Mouse (Mus musculus) left cerebral cortex, adult 2 months (tissue): ENCODE results near the gene Ankrd10. TPM values are rescaled to one million over a fixed set of nuclear protein-coding genes. Genes with fewer than 3 reads are reported as not detected.
"Not testable (repeated sequence)": the region's sequence is repeated elsewhere in the genome, so short reads cannot be mapped to it uniquely, and the experiment has no call there.

Experiments
- DNase-seq, 2 experiments: peaks; one replicate each; pipeline ENCODE4 v3.0.0; 2021 to 2022; ENCODE audit warnings: low spot score in 2 of 2, mixed read lengths in 1 of 2; ENCODE audit errors: extremely low spot score in 1 of 2
- H3K27ac ChIP-seq: fragments of 200-600 bp; 2 replicates; pipeline ENCODE4 v1.8.1; 2022
- H3K4me3 ChIP-seq: fragments of 200-600 bp; 2 replicates; pipeline ENCODE4 v1.8.1; 2022
- CTCF ChIP-seq: fragments of 200-600 bp; IDR thresholded peaks from 2 replicates; pipeline ENCODE4 v1.8.1; 2022; ENCODE audit warnings: antibody characterized with exemption, mild to moderate bottlenecking, moderate library complexity
- intact Hi-C: fragments of 180-260 bp; cut with DNase I; formaldehyde crosslinking; loops from one replicate; pipeline ENCODE4 v1.15.1; 2025
- long read RNA-seq, 2 experiments: library from polyadenylated mRNA; stranded (forward); transcript quantifications; one replicate each; pipeline ENCODE4 v2.0.0; 2021; ENCODE audit warnings: borderline mapping rate in 2 of 2
- total RNA-seq, 2 experiments: library from RNA; stranded (reverse); gene quantifications; 2 replicates each; pipeline ENCODE4 v1.2.3; 2021

Gene Ankrd10
- total RNA-seq = 10 to 100 TPM; 51.5 to 60.0 TPM
- long read RNA-seq, experiment 1, full-length matches to known transcripts = 15 of 36 reads
- long read RNA-seq, experiment 1, partial matches to known transcripts = 8 of 36 reads
- long read RNA-seq, experiment 1, other reads (novel, unspliced or antisense) = 13 of 36 reads
- long read RNA-seq, experiment 2, full-length matches to known transcripts = 12 of 25 reads
- long read RNA-seq, experiment 2, partial matches to known transcripts = 10 of 25 reads
- long read RNA-seq, experiment 2, other reads (novel, unspliced or antisense) = 3 of 25 reads

DNA sequence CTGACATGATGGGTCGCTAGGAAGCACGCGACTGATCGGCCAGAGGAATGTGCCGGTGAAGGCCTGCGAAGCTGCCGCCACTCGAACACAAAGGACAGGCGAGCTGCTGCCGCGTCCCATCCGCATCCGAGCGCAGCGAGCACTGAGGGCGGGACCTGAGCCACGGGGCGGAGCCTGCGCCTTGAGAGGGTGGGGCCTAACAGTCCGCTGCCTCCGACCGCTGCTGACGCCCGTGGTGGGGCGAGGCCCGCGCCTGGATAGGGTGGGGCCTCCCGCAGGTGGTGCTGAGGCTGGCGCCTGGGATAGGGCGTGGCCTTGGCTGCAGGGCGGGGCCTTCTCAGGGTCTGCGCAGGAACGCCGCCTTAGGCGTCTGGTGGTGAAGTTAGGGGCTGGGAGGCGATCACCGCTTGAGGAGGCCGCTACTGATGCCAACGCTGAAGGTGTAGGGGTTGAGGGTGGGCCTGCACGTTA lies at the start of gene Ankrd10:
Gene Ankrd10 (minus strand): TSS at position 147 of the 471 bp plus-strand sequence.
- peak within 1 kb of the TSS; percentile 100 for H3K4me3 ChIP-seq
- H3K27ac ChIP-seq = peak within 1 kb of the TSS; percentile 96
- DNase-seq = peak; percentile 94 to 96
- no peak for TF ChIP-seq CTCF
- intact Hi-C loops = loop anchor here (1.0 to 5.0 kb wide), 3 partner anchors 67 to 91 kb away; partner anchors contain the start of genes 1700016D06Rik, Arhgef7 and Ing1

DNA sequence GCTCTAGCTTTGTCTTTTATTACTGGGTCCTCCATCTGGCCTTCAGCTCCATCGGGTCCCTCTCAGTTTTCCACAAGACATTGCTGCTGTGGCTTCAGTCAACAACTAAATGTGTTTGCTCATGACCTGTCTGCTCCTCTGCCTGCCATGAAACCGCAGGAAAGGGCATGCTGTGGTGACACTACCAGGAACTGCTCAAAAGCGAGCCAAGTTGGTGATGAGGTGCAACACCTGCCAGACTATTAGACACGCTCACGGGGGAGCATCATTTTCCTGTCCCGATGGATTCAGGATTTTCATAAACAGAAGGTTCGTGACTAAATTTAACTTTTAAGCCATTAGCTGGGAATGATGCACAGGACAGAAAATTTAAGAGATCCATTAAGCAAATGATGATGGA lies 49.0 kb upstream of the Ankrd10 start:
- Histone ChIP-seq H3K4me3 (no peak overlapping the region), H3K27ac (no peak overlapping the region)
- DNase-seq = no peak
- intact Hi-C loops = no loop called here
- no peak for TF ChIP-seq CTCF

DNA sequence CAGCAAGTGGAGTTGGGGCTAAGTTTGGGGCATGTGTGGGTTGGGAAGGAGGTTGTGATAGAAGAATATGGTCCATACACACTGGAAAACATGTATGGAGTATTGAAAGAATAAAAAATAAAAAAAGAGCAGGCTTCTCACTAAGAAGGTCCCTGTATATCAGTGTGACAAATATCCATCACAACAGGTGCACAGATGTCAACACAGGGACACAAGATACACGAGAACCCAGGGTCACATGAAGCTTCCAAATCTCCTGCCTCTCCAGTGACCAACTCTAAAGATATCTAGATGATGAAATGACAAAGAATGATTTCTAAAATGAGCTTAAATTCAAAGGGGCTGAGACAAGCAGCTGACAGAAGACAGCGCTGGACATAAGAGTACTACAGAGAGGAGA lies 32.8 kb upstream of the Ankrd10 start:
- TF ChIP-seq CTCF = no peak
- no peak overlapping the region for H3K27ac ChIP-seq
- H3K4me3 ChIP-seq = no peak overlapping the region
- intact Hi-C loops = no loop called here
- DNase-seq = no peak

DNA sequence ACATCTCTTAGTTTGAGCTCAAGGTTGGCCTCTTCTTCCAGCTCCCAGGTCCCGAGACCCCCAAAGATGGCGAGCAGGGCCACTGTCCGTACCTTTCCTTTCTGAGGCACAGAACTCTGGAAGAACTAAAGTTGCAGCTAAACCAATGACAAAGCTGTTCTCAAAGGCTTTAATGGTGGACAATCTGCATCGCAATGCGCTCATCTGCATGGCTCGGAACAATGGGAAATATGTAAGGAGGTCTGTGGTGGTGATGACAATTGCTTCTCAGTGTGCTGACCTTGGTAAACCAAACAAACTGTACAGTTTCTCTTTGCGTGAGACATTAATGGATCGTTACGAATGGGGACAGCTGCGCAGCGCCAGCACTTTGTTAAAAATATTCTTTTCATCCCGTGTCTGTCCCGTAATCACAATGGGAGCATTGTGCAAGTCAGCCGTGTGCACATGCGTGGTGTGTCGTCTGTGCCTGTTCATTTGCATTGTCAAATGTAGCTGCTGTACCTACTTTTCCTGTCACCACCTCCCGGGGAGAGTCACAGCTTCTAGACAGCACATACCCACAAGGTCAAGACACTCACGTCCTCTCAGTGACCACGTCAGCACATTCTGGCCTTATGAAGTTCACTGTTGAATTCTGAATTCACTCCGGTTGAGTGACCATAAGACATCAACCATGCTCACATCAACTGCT lies 30.6 kb upstream of the Ankrd10 start:
- intact Hi-C loops, H3K4me3 ChIP-seq, H3K27ac ChIP-seq, DNase-seq: not testable (repeated sequence)

DNA sequence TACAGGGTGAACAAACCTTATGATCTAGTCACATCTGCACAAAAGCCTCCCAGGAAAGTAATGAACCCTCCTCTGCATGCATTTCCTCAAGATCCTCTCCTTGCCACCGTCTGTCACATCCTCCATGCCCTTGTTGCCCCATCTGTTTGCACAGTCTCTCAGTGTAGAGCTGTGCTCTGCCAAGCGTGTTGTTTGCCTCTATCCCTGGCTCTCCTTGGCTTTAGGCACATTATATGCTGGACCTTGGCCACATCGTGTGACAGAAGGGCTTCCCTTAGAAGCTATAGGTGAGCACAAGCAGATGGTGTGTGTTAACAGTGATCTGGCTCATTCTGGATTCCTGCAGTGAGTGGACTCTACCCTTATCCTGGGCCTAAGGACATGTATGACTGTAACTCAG lies 26.4 kb upstream of the Ankrd10 start:
- Histone ChIP-seq H3K4me3 (no peak overlapping the region), H3K27ac (no peak overlapping the region)
- DNase-seq = no peak
- intact Hi-C loops = no loop called here
- no peak for TF ChIP-seq CTCF

DNA sequence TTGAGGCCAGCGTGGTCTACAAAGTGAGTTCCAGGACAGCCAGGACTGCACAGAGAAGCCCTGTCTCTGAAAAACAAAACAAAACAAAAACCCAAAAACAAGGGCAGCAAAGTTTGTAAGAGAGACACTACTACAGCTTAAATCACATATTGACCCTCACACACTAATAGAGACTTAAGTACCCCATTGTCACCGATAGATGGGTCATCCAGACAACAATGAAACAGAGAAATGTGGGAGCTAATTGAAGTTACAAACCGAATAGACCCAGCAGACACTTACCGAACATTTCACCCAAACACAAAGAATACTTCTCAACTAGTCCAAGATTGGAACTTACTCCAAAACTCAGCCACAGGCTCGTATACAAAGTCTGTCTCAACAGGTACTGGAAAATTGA lies 14.5 kb upstream of the Ankrd10 start:
- intact Hi-C loops = no loop called here
- no peak overlapping the region for H3K4me3 ChIP-seq
- DNase-seq = no peak
- TF ChIP-seq CTCF = no peak
- no peak overlapping the region for H3K27ac ChIP-seq

DNA sequence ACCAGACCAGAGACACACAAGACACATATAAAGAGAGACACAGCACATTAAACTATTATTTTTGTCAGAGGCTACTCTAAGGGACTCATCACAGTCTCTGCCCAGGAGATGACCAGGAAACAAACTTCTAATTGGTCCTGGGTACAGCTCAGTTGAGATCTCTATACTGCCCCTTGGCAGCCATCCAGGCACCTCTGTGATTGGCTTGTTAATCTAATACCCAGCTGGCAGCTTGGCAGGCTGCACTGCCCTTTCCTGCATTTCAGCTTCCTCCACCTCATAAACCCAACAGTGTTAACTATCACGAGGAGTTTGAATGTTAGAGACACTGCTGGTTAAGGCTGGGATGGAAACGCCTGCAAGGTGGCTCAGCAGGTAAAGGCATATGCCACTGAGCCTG lies 7.6 kb upstream of the Ankrd10 start:
- no peak for DNase-seq
- no peak overlapping the region for H3K4me3 ChIP-seq
- TF ChIP-seq CTCF = no peak
- no peak overlapping the region for H3K27ac ChIP-seq
- intact Hi-C loops = no loop called here

DNA sequence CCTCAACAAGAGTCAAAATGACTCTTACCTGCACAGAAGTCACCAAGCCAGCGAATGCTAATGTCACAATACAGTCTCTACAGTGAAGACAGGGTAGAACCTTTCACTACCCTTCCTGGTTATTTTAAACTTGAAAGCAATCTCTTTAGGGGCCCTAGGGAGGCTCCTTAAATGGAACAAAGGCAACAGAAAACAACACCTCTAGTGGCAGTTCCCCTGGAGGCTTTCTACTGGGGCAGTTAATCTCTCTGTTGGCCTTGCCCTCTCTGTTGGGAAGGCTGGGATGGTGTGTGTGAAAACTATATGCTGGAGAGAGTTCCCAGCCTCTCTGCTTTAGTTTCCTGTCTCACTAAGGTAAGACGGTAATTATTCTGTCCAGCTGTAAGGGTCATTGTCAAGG lies 5.0 kb upstream of the Ankrd10 start:
- no peak for DNase-seq
- no peak overlapping the region for H3K4me3 ChIP-seq
- intact Hi-C loops = no loop called here
- H3K27ac ChIP-seq = no peak overlapping the region
- no peak for TF ChIP-seq CTCF

DNA sequence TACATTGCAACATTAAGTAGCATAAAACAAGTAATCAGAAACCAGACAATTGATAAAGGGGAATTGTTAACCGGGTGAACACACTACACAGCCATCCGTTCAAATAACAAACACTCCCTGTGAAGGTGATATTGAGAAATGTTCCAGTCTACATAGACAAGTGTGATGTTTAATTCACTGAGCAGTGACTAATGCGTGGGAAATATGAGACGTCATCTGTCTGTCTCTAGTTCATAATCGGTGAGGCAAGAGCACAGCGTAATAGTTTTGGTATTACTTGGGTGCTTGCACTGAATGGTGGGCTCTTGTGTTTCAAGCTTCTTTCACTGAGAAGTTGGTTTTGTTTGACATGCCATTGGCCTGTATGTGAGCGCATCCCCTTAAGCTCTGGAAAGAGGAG lies 2.0 kb upstream of the Ankrd10 start:
- H3K4me3 ChIP-seq = no peak overlapping the region
- intact Hi-C loops = loop anchor here (5.0 kb wide), 1 partner anchor 65 kb away; the partner anchor contains the start of gene 1700016D06Rik
- TF ChIP-seq CTCF = no peak
- H3K27ac ChIP-seq = no peak overlapping the region
- no peak for DNase-seq

DNA sequence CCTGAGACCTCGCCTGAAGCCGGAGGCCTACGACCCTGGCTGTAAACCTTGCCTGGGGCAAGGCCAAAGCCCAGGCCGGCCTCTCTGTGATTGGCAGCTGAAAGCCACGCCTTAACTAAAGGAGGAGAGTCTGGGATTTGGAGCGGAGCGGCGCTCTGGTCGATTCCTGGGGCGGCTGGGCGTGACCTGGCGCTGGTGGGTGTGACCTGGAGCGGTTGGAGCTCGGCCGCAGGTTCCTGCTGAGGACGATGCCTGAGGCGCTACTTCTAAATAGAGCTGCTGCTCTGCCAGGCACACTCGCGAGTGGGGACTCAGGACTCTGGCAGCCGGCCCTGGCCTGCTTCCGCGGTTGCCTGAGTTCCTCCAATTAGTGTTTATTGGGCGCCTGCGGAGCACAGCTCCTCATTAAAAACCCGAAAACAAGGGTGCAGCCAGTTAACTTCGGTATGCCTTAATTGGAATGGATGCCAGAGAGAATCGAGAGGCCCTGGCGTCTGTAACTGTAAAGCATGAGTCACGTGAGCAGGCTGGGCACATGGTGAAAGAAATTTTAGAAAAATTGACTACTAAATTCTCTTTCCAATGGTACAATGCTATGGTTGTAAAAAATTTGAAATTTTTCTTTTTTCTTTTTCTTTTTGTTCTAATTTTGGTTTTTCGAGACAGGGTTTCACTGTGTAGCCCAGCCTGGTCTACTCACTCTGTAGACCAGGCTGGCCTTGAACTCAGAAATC lies 934 bp upstream of the Ankrd10 start:
- intact Hi-C loops = loop anchor here (5.0 kb wide), 1 partner anchor 66 kb away; the partner anchor contains the start of gene 1700016D06Rik
- DNase-seq = peak; percentile 68 to 81
- H3K27ac ChIP-seq = peak overlapping the region; percentile 96
- peak overlapping the region; percentile 100 for H3K4me3 ChIP-seq
- TF ChIP-seq CTCF = no peak

DNA sequence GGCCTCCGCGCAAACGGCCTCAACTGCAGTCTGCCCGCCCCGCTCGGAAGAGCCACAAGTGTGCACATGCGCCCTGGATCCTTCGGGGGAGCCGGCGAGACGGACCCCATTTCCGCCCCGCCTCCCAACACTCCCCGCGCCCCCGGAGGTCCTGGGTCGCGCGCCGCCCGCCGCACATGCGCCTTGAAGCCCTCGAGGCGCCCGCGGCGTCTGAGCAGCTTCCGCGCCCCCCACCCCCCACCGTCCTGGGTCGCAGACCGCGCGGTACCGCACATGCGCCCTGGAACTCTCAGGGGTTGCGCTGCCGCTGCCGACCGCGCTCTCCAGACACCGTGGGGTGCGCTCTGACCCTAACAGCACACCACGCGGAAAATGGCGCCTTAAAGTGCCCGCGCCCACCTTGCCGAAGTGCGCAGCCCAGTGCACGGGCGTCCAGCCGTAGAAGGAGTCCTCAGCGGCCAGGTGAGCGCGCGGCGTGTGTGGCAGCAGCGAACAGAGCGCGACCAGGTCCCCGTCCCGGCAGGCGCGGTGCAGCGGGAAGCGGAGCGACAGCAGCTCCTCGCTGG lies 462 bp downstream of the Ankrd10 start:
- peak overlapping the region; percentile 96 for H3K27ac ChIP-seq
- TF ChIP-seq CTCF = peak; percentile 19
- H3K4me3 ChIP-seq = peak overlapping the region; percentile 100
- DNase-seq = peak; percentile 82 to 89
- intact Hi-C loops = loop anchor here (1.0 to 5.0 kb wide), 3 partner anchors 67 to 92 kb away; partner anchors contain the start of genes 1700016D06Rik, Arhgef7 and Ing1
